Mouse (Mus musculus): ENCODE data around the gene B4galt7. TPM values are rescaled to one million over a fixed set of nuclear protein-coding genes. Genes with fewer than 3 reads are reported as not detected.
"Not testable (repeated sequence)": the region's sequence is repeated elsewhere in the genome, so short reads cannot be mapped to it uniquely, and the experiment has no call there.

The B4galt7 gene
- polyA plus RNA-seq, 1 experiment from 2014 or later, result 40.9 TPM

GRCm38 (mm10) chr13:55611996-55612395 lies 12.3 kb downstream of the B4galt7 start:
- no peaks in the 10 kb centered on the region for H3K4me1 ChIP-seq (ENCODE audit: control insufficient read depth, insufficient read depth, low read depth, low read length)
- peaks cover 14% of the 10 kb centered on the region for H3K36me3 ChIP-seq (ENCODE audit: control insufficient read depth, insufficient read depth, low read length)
- no peaks in the 10 kb centered on the region for H3K27me3 ChIP-seq (replicated peaks; ENCODE audit: control insufficient read depth, insufficient read depth, low read length)
- H3K4me3 ChIP-seq (ENCODE audit: low read length), result no peak overlapping the region
- H3K9ac ChIP-seq (ENCODE audit: low read depth, low read length), result no peak overlapping the region
- no peak for ATAC-seq
- no peaks in the 10 kb centered on the region for H3K9me3 ChIP-seq (ENCODE audit: control insufficient read depth, low read length)
- H3K27ac ChIP-seq (ENCODE audit: low read depth, low read length), result no peak overlapping the region
- no peak overlapping the region for H3K4me2 ChIP-seq (ENCODE audit: low read length)
- 91% methylated on average over 7 of the region's 7 CpGs for WGBS

GRCm38 (mm10) chr13:55613471-55613870 lies 13.8 kb downstream of the B4galt7 start:
- Histone ChIP-seq H3K4me3 (ENCODE audit: low read length) (no peak overlapping the region), H3K9ac (ENCODE audit: low read depth, low read length) (no peak overlapping the region), H3K4me1 (ENCODE audit: control insufficient read depth, insufficient read depth, low read depth, low read length) (no peaks in the 10 kb centered on the region), H3K27ac (ENCODE audit: low read depth, low read length) (no peak overlapping the region), H3K9me3 (ENCODE audit: control insufficient read depth, low read length) (no peaks in the 10 kb centered on the region), H3K4me2 (ENCODE audit: low read length) (no peak overlapping the region), H3K27me3 (replicated peaks; ENCODE audit: control insufficient read depth, insufficient read depth, low read length) (no peaks in the 10 kb centered on the region), H3K36me3 (ENCODE audit: control insufficient read depth, insufficient read depth, low read length) (peaks cover 6% of the 10 kb centered on the region)
- no peak for ATAC-seq
- WGBS, result 46% methylated on average over 5 of the region's 5 CpGs

- WGBS, result 94% methylated on average over 4 of the region's 4 CpGs
- Histone ChIP-seq H3K4me1 (ENCODE audit: control insufficient read depth, insufficient read depth, low read depth, low read length) (peaks cover 13% of the 10 kb centered on the region), H3K9ac (ENCODE audit: low read depth, low read length) (no peak overlapping the region), H3K4me2 (ENCODE audit: low read length) (no peak overlapping the region), H3K4me3 (ENCODE audit: low read length) (no peak overlapping the region), H3K27me3 (replicated peaks; ENCODE audit: control insufficient read depth, insufficient read depth, low read length) (no peaks in the 10 kb centered on the region), H3K9me3 (ENCODE audit: control insufficient read depth, low read length) (no peaks in the 10 kb centered on the region), H3K36me3 (ENCODE audit: control insufficient read depth, insufficient read depth, low read length) (no peaks in the 10 kb centered on the region), H3K27ac (ENCODE audit: low read depth, low read length) (no peak overlapping the region)
- no peak for ATAC-seq
Measured at GRCm38 (mm10) chr13:55619328-55619727, 19.6 kb downstream of the B4galt7 start.

- H3K36me3 ChIP-seq (ENCODE audit: control insufficient read depth, insufficient read depth, low read length), result no peaks in the 10 kb centered on the region
- H3K27me3 ChIP-seq (replicated peaks; ENCODE audit: control insufficient read depth, insufficient read depth, low read length), result no peaks in the 10 kb centered on the region
- H3K9me3 ChIP-seq (ENCODE audit: control insufficient read depth, low read length), result no peaks in the 10 kb centered on the region
- no peak overlapping the region for H3K4me3 ChIP-seq (ENCODE audit: low read length)
- ATAC-seq, result no peak
- no peak overlapping the region for H3K4me2 ChIP-seq (ENCODE audit: low read length)
- WGBS, result 73% methylated on average over 2 of the region's 2 CpGs
- peaks cover 23% of the 10 kb centered on the region for H3K4me1 ChIP-seq (ENCODE audit: control insufficient read depth, insufficient read depth, low read depth, low read length)
- H3K27ac ChIP-seq (ENCODE audit: low read depth, low read length), result no peak overlapping the region
- no peak overlapping the region for H3K9ac ChIP-seq (ENCODE audit: low read depth, low read length)
Measured at GRCm38 (mm10) chr13:55620275-55620674, 20.6 kb downstream of the B4galt7 start.

- WGBS, result 26% methylated on average over 20 of the region's 20 CpGs
- peak; percentile 2; the same call in 1 of the 2 replicates for ATAC-seq
- Histone ChIP-seq H3K4me2 (ENCODE audit: low read length) (peak overlapping the region; percentile 87), H3K9ac (ENCODE audit: low read depth, low read length) (peak overlapping the region; percentile 89), H3K27ac (ENCODE audit: low read depth, low read length) (peak overlapping the region; percentile 96), H3K4me3 (ENCODE audit: low read length) (peak overlapping the region; percentile 84), H3K4me1 (ENCODE audit: control insufficient read depth, insufficient read depth, low read depth, low read length) (peaks cover 24% of the 10 kb centered on the region)
- H3K27me3 ChIP-seq (replicated peaks; ENCODE audit: control insufficient read depth, insufficient read depth, low read length); H3K9me3 ChIP-seq (ENCODE audit: control insufficient read depth, low read length); H3K36me3 ChIP-seq (ENCODE audit: control insufficient read depth, insufficient read depth, low read length): not testable (repeated sequence)
Measured at GRCm38 (mm10) chr13:55622156-55622648, 22.5 kb downstream of the B4galt7 start.

- Histone ChIP-seq H3K4me1 (ENCODE audit: control insufficient read depth, insufficient read depth, low read depth, low read length) (peaks cover 24% of the 10 kb centered on the region), H3K9ac (ENCODE audit: low read depth, low read length) (peak within 1 kb of the TSS; percentile 89), H3K27me3 (replicated peaks; ENCODE audit: control insufficient read depth, insufficient read depth, low read length) (no peaks in the 10 kb centered on the region), H3K27ac (ENCODE audit: low read depth, low read length) (peak within 1 kb of the TSS; percentile 96), H3K4me3 (ENCODE audit: low read length) (peak within 1 kb of the TSS; percentile 84), H3K4me2 (ENCODE audit: low read length) (peak within 1 kb of the TSS; percentile 87), H3K9me3 (ENCODE audit: control insufficient read depth, low read length) (no peaks in the 10 kb centered on the region), H3K36me3 (ENCODE audit: control insufficient read depth, insufficient read depth, low read length) (no peaks in the 10 kb centered on the region)
- WGBS, result under 1% methylated on average over 59 of the region's 59 CpGs
- ATAC-seq, result peak; percentile 98
Measured at GRCm38 (mm10) chr13:55622649-55623541, 23.2 kb downstream of the B4galt7 start, which contains the start of gene Caml. Caml (plus strand) TSS chr13:55623005.

GRCm38 (mm10) chr13:55634639-55635127 lies 35.0 kb downstream of the B4galt7 start, which contains the start of gene Ddx46:
Ddx46 (plus strand) TSS chr13:55635027.
- H3K27ac ChIP-seq (ENCODE audit: low read depth, low read length), result peak within 1 kb of the TSS; percentile 74; the same call in 1 of the 2 replicates
- peaks cover 15% of the 10 kb centered on the region for H3K4me1 ChIP-seq (ENCODE audit: control insufficient read depth, insufficient read depth, low read depth, low read length)
- peak; percentile 93 for ATAC-seq
- peak within 1 kb of the TSS; percentile 95 for H3K9ac ChIP-seq (ENCODE audit: low read depth, low read length)
- H3K9me3 ChIP-seq (ENCODE audit: control insufficient read depth, low read length), result no peaks in the 10 kb centered on the region
- H3K36me3 ChIP-seq (ENCODE audit: control insufficient read depth, insufficient read depth, low read length), result peaks cover 28% of the 10 kb centered on the region
- peak within 1 kb of the TSS; percentile 98 for H3K4me3 ChIP-seq (ENCODE audit: low read length)
- WGBS, result 5% methylated on average over 30 of the region's 30 CpGs
- H3K4me2 ChIP-seq (ENCODE audit: low read length), result peak within 1 kb of the TSS; percentile 89
- no peaks in the 10 kb centered on the region for H3K27me3 ChIP-seq (replicated peaks; ENCODE audit: control insufficient read depth, insufficient read depth, low read length)

GRCm38 (mm10) chr13:55635146-55635571 lies 35.5 kb downstream of the B4galt7 start:
- peak overlapping the region; percentile 98 for H3K4me3 ChIP-seq (ENCODE audit: low read length)
- H3K27me3 ChIP-seq (replicated peaks; ENCODE audit: control insufficient read depth, insufficient read depth, low read length), result no peaks in the 10 kb centered on the region
- H3K9ac ChIP-seq (ENCODE audit: low read depth, low read length), result peak overlapping the region; percentile 95
- H3K9me3 ChIP-seq (ENCODE audit: control insufficient read depth, low read length), result no peaks in the 10 kb centered on the region
- peaks cover 15% of the 10 kb centered on the region for H3K4me1 ChIP-seq (ENCODE audit: control insufficient read depth, insufficient read depth, low read depth, low read length)
- peak overlapping the region; percentile 74; the same call in 1 of the 2 replicates for H3K27ac ChIP-seq (ENCODE audit: low read depth, low read length)
- peaks cover 25% of the 10 kb centered on the region for H3K36me3 ChIP-seq (ENCODE audit: control insufficient read depth, insufficient read depth, low read length)
- ATAC-seq, result peak; percentile 74
- H3K4me2 ChIP-seq (ENCODE audit: low read length), result peak overlapping the region; percentile 89
- under 1% methylated on average over 33 of the region's 40 CpGs for WGBS
